Mouse (Mus musculus) lung, adult 10 weeks (tissue): ENCODE data around the gene Aadacl4. TPM values are rescaled to one million over a fixed set of nuclear protein-coding genes. Genes with fewer than 3 reads are reported as not detected.

ENCODE experiments used
- polyA plus RNA-seq: library from polyadenylated mRNA; stranded (reverse); fragments of 350-450 nt; fragmentation: Illumina TruSeq; extraction: RNeasy Lipid Tissue Mini Kit (QIAGEN cat#74804); gene quantifications from one replicate; pipeline ENCODE4 v1.2.3, GENCODE M21; 2014; ENCODE audit warnings: low read depth, low replicate concordance; ENCODE audit not compliant: insufficient read depth

Gene Aadacl4
- polyA plus RNA-seq = not detected

DNA sequence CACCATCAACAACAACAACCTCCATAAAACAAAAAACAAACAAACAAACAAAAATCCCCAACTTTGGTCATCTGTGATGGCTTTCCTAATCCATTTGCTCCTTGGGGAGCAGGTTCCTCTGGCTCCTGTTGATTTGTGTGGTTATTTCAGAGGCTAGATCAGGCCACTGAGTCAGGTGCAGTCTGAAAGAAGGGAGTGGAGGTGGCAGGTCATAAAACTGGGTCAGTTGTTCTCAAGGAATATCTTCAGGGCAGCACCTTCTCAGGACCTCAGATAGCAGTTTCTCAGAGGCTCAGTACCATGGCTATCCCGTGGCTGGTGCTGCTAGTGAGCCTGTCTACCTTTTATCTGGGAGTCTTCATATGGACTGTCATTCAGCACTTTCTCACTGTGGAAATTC, at the start of gene Aadacl4:
Gene Aadacl4, plus strand, starts transcription at position 301 of the 400 bp plus-strand sequence.

GRCm38 (mm10) chr4:144565034-144565433, 48.5 kb upstream of the Aadacl4 start, which contains the start of gene Gm13124:
Gene Gm13124 (minus strand): TSS chr4:144565134.

Other genes starting within 250 kb of the Aadacl4 start
- not detected for gene Pramef20, start 235.8 kb upstream of the Aadacl4 start, polyA plus RNA-seq
- gene Pramef12, start 205.2 kb upstream of the Aadacl4 start, polyA plus RNA-seq = 0.21 TPM
- gene 1700012P22Rik, start 174.9 kb upstream of the Aadacl4 start, polyA plus RNA-seq = not detected
- gene Gm9944, start 160.4 kb upstream of the Aadacl4 start, polyA plus RNA-seq = not detected
- gene Aadacl3, start 150.0 kb upstream of the Aadacl4 start, polyA plus RNA-seq = not detected
- not detected for gene 9430007A20Rik, start 93.9 kb upstream of the Aadacl4 start, polyA plus RNA-seq
- gene Gm13124, start 48.6 kb upstream of the Aadacl4 start, polyA plus RNA-seq = not detected
- not detected for gene Gm436, start 72.7 kb downstream of the Aadacl4 start, polyA plus RNA-seq
- gene Gm13178, start 107.7 kb downstream of the Aadacl4 start, polyA plus RNA-seq = not detected
- gene Gm438, start 172.9 kb downstream of the Aadacl4 start, polyA plus RNA-seq = not detected